Mouse (Mus musculus): ENCODE results near the gene Gna13.

The Gna13 gene

GRCm38 (mm10) chr11:109421205-109421604 lies 58.6 kb downstream of the Gna13 start:
- DNase-seq (ENCODE audit: extremely low spot score, low spot score) = no peak

- no peak for DNase-seq (ENCODE audit: extremely low spot score, low spot score)
Observed at GRCm38 (mm10) chr11:109422263-109422662, 59.6 kb downstream of the Gna13 start.

- DNase-seq (ENCODE audit: extremely low spot score, low spot score) = no peak
Observed at GRCm38 (mm10) chr11:109423294-109423693, 60.7 kb downstream of the Gna13 start.

GRCm38 (mm10) chr11:109425392-109426271 lies 63.0 kb downstream of the Gna13 start, which contains the start of gene Amz2:
Gene Amz2, plus strand, starts transcription at chr11:109425946.
- DNase-seq (ENCODE audit: extremely low spot score, low spot score) = peak; percentile 100

DNA sequence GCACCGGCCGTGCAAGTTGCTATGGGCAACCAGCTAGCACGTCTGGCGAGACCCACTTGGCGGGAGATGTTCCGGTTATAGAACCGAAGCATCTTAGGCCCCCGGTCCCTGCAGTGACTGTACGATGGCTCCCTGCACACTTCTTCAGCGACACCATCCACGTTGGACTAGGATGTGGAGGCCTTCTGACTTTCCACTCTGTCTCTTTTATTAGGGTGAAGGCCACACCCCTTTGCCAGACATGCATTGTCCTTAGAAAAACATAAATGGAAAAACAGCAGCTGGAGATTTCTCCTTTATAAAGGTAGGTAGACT lies 63.6 kb downstream of the Gna13 start:
- no peak for DNase-seq (ENCODE audit: extremely low spot score, low spot score)

DNA sequence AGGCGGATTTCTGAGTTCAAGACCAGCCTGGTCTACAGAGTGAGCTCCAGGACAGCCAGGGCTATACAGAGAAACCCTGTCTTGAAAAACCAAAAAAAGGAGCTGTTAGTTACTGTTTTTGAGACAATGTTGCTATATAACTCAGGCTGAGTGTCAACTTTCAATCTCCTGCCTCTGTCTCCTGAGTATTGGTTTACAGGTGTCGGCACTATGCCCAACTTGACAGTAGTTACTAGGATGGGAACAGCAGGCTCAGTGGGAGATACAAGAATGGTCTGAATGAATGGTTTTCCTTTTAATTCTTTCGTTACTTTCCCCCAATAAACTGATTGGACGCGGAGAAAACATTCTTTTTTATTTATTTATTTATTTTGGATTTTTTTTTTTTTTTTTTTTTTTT lies 64.7 kb downstream of the Gna13 start:
- DNase-seq (ENCODE audit: extremely low spot score, low spot score) = no peak

- DNase-seq (ENCODE audit: extremely low spot score, low spot score) = no peak
Observed at GRCm38 (mm10) chr11:109434233-109434798, 71.7 kb downstream of the Gna13 start.

- DNase-seq (ENCODE audit: extremely low spot score, low spot score) = no peak
Observed at GRCm38 (mm10) chr11:109436889-109437288, 74.3 kb downstream of the Gna13 start.

GRCm38 (mm10) chr11:109439209-109439608 lies 76.6 kb downstream of the Gna13 start:
- DNase-seq (ENCODE audit: extremely low spot score, low spot score) = peak; percentile 19

GRCm38 (mm10) chr11:109439829-109440340 lies 77.3 kb downstream of the Gna13 start:
- DNase-seq (ENCODE audit: extremely low spot score, low spot score) = peak; percentile 69

DNA sequence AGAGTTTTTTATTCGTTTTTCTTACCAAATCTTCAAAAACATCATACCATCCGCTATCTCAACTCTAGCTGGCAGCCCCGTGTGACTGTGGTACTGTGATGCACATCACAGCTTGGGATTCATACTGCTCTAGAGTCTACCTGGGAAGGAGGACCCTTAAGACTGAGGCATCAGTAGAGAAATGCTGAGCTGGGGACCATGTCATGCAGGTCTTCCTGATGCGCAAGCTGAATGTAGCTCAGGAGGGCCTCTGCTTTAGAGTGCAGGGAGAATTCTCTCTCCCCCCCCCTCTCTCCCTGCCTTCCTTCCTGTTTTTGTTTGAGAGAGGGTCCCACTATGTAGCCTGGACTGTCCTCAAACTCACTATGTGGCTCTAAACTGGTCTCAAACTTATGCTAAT lies 78.0 kb downstream of the Gna13 start:
- no peak for DNase-seq (ENCODE audit: extremely low spot score, low spot score)

- DNase-seq (ENCODE audit: extremely low spot score, low spot score) = peak; percentile 35
Observed at GRCm38 (mm10) chr11:109441119-109441518, 78.5 kb downstream of the Gna13 start.

DNA sequence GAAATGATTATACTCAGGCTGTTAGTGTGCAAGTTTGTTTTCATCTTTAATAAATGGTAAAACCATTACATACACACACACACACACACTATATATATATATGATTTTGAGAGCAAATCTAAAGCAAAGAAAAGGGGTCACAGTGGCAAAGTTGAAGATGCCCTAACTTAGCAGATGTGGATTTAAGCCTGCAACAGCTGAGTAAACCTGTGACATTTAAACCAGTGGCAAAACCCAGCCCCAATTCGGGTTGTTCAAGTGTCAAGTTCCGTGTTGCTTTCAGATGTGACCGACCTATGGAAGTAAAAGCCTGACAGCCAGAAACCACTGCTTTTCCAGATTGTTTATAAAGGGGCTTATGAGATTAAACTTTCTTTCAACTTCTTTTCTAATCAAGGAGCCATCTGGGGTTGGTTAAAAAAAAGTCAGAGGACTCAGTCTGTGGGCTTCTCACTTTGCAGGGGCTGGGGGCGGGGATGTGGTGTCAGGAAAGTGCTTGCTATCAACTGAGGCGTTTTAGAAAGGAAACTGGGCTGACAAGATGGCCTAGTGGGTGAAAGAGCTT lies 79.6 kb downstream of the Gna13 start:
- no peak for DNase-seq (ENCODE audit: extremely low spot score, low spot score)

- no peak for DNase-seq (ENCODE audit: extremely low spot score, low spot score)
Observed at GRCm38 (mm10) chr11:109443468-109444263, 81.0 kb downstream of the Gna13 start.

DNA sequence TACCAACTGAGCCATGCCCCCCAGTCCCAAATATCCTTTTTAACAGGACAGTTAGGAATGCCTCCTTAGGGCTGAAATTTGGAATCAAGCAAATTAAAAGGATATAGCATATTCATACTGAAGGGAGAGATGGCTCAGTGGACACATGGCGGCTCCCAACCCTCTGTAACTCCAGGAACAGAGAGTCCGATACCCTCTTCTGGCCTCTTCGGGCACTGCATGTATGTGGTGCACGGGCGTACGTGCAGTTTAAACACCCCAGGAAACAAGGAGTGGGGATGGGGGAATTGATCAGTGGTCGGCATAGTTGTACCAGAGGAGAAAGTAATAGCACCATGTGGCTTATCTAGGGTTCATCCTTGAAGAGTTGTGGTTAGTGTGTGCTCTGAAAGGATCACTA lies 82.0 kb downstream of the Gna13 start:
- DNase-seq (ENCODE audit: extremely low spot score, low spot score) = peak; percentile 23

- DNase-seq (ENCODE audit: extremely low spot score, low spot score) = peak; percentile 41
Observed at GRCm38 (mm10) chr11:109445438-109446035, 82.9 kb downstream of the Gna13 start.

Data from neural tube, embryonic 10.5 days (tissue).